Mouse (Mus musculus) embryonic facial prominence, embryonic 15.5 days (tissue): ENCODE results near the gene Pigu. TPM values are rescaled to one million over a fixed set of nuclear protein-coding genes. Genes with fewer than 3 reads are reported as not detected.
A peak's percentile ranks its signal among the peaks of the same experiment; 100 is the strongest.

Experiments
- ATAC-seq: fragments of 200-750 bp; cut with Nextera tagmentation; 2 replicates; pipeline ENCODE4 v1.8.0; 2017; ENCODE audit warnings: low read depth, moderate TSS enrichment; ENCODE audit not compliant: insufficient number of reproducible peaks, low FRiP score, low TSS enrichment
- H3K27ac ChIP-seq: fragments of 300-500 bp; sonication (generic); replicated peaks from 2 replicates; pipeline ENCODE4 v1.5.1; 2015; ENCODE audit warnings: mild to moderate bottlenecking, inconsistent platforms
- H3K27me3 ChIP-seq: fragments of 300-500 bp; sonication (generic); 2 replicates; pipeline ENCODE4 v1.6.1; 2015; ENCODE audit warnings: inconsistent platforms
- H3K36me3 ChIP-seq: fragments of 300-500 bp; sonication (generic); 2 replicates; pipeline ENCODE4 v1.6.1; 2015; ENCODE audit warnings: mild to moderate bottlenecking, inconsistent platforms
- H3K4me1 ChIP-seq: fragments of 300-500 bp; sonication (generic); 2 replicates; pipeline ENCODE4 v1.6.1; 2015; ENCODE audit warnings: inconsistent platforms
- H3K4me2 ChIP-seq: fragments of 300-500 bp; sonication (generic); replicated peaks from 2 replicates; pipeline ENCODE4 v1.6.1; 2015; ENCODE audit warnings: mild to moderate bottlenecking, inconsistent platforms
- H3K4me3 ChIP-seq: fragments of 300-500 bp; sonication (generic); replicated peaks from 2 replicates; pipeline ENCODE4 v1.5.1; 2015; ENCODE audit warnings: mild to moderate bottlenecking, inconsistent platforms
- H3K9ac ChIP-seq: fragments of 300-500 bp; sonication (generic); 2 replicates; pipeline ENCODE4 v1.6.1; 2015; ENCODE audit warnings: inconsistent platforms
- H3K9me3 ChIP-seq: fragments of 300-500 bp; sonication (generic); replicated peaks from 2 replicates; pipeline ENCODE4 v1.6.1; 2016; ENCODE audit warnings: inconsistent platforms
- WGBS: fragments of 180-500 bp; shearing (Covaris S2); methylation state at CpG from one replicate; pipeline ENCODE4 v1.1.7; 2015; 5-methylcytosine and 5-hydroxymethylcytosine counted together
- polyA plus RNA-seq: library from polyadenylated mRNA; unstranded; fragments of >200 nt; fragmentation: Nextera tagmentation; extraction: Ambion mirVana; gene quantifications from 2 replicates; pipeline ENCODE4 v1.2.1, GENCODE M21; 2015

The Pigu gene
- polyA plus RNA-seq, 1 experiment from 2014 or later, result 44.9 TPM

DNA sequence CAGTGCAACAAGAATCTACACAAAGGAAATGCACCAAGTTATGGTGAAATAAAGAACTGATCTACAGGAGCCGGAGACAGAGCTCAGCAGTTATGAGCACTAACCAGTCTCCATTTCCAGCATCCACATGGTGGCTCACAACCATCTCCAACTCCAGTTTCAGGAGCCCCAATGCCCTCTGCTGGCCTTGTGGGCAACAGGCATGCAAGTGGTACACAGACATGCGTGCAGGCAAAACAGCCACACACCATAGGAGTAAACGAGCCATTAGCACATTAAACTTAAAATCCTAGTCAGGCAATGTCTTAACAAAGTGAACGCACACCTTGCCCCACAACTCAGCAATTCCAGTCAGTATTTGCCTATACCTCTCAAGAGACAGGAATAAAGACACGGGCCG lies 85.3 kb downstream of the Pigu start:
- Histone ChIP-seq H3K9ac (no peak overlapping the region), H3K36me3 (no peaks in the 10 kb centered on the region), H3K9me3 (no peaks in the 10 kb centered on the region), H3K4me2 (no peak overlapping the region), H3K27me3 (no peaks in the 10 kb centered on the region), H3K4me1 (peaks cover 9% of the 10 kb centered on the region), H3K4me3 (no peak overlapping the region), H3K27ac (no peak overlapping the region)
- 74% methylated on average over 6 of the region's 6 CpGs for WGBS
- ATAC-seq, result no peak

- H3K27ac ChIP-seq, result no peak overlapping the region
- no peak overlapping the region for H3K4me3 ChIP-seq
- no peaks in the 10 kb centered on the region for H3K4me1 ChIP-seq
- no peak overlapping the region for H3K4me2 ChIP-seq
- H3K9me3 ChIP-seq, result no peaks in the 10 kb centered on the region
- no peaks in the 10 kb centered on the region for H3K36me3 ChIP-seq
- no peak overlapping the region for H3K9ac ChIP-seq
- H3K27me3 ChIP-seq, result no peaks in the 10 kb centered on the region
- ATAC-seq, result no peak
- 83% methylated on average over 5 of the region's 5 CpGs for WGBS
These were observed 90.3 kb downstream of the Pigu start for GRCm38 (mm10) chr2:155266896-155267295.

DNA sequence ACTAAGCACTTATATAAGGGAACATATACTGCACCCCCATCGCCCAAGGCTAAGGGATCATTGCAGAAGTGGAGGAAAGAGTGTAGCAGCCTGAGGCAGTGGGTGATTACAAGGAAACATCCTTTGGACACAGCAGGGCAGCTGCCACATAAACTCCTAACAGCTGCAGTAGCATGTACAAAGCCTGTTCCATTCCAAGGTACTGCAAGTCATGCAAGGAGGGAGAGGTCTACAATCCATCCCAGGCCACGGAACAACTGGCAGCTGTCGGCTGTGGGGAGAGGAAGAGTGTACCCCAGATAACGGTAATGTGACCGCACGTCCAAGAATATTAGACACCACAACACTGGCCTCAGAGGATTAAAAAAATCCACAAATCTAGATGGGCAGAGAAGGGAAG lies 91.7 kb downstream of the Pigu start:
- Histone ChIP-seq H3K4me2 (no peak overlapping the region), H3K27ac (no peak overlapping the region), H3K27me3 (no peaks in the 10 kb centered on the region), H3K4me1 (no peaks in the 10 kb centered on the region), H3K36me3 (no peaks in the 10 kb centered on the region), H3K9ac (no peak overlapping the region), H3K9me3 (no peaks in the 10 kb centered on the region), H3K4me3 (no peak overlapping the region)
- WGBS, result 74% methylated on average over 6 of the region's 6 CpGs
- ATAC-seq, result no peak

DNA sequence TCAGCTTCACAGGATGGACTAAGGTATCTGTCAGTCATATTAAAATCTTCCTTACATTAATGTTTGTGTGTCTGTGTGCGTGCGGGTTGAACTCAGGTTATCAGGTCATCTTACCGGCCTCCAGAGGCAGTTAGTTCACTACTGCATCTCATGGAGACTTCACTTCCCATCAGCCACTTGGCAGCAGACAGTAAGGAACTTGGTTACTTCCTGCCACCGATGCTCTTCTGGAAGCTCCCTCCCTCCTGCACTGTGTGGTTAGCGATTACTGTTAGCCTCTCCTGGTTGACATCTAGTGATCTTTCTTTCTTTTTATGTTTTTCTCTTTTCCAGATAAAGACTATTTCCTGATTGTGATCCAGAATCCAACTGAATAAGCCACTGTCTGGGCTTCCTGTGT lies 107.6 kb downstream of the Pigu start:
- Histone ChIP-seq H3K9me3 (no peaks in the 10 kb centered on the region), H3K9ac (no peak overlapping the region), H3K27me3 (no peaks in the 10 kb centered on the region), H3K4me2 (no peak overlapping the region), H3K27ac (no peak overlapping the region), H3K4me3 (no peak overlapping the region), H3K4me1 (no peaks in the 10 kb centered on the region), H3K36me3 (peaks cover 72% of the 10 kb centered on the region)
- WGBS, result 92% methylated on average over 5 of the region's 5 CpGs
- ATAC-seq, result no peak

GRCm38 (mm10) chr2:155248718-155249117 lies 108.5 kb downstream of the Pigu start:
- Histone ChIP-seq H3K4me1 (no peaks in the 10 kb centered on the region), H3K9me3 (no peaks in the 10 kb centered on the region), H3K36me3 (peaks cover 80% of the 10 kb centered on the region), H3K4me2 (no peak overlapping the region), H3K9ac (no peak overlapping the region), H3K4me3 (no peak overlapping the region), H3K27me3 (no peaks in the 10 kb centered on the region), H3K27ac (no peak overlapping the region)
- 85% methylated on average over 2 of the region's 2 CpGs for WGBS
- no peak for ATAC-seq

DNA sequence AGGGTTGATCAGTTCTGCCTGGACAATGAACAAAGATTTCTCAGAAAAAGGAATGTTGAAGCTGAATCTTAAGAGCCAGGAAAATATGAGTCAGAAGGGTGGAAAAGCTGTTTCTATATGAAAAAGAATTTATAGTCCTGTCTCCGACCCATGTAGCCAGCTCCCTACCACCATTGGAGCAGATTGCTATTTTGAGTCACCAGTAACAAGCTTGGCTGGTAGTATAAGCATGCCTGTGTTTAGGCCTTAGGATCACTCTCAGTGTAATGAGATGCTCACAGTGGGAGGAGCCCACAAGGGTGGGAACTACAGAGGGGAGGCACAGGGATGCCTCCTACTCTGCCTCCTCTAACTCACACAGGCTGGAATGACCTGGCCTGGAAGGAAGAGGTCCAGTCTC lies 109.0 kb downstream of the Pigu start:
- 79% methylated on average over 1 of the region's 1 CpGs for WGBS
- H3K36me3 ChIP-seq, result peaks cover 85% of the 10 kb centered on the region
- no peaks in the 10 kb centered on the region for H3K27me3 ChIP-seq
- H3K9me3 ChIP-seq, result no peaks in the 10 kb centered on the region
- H3K9ac ChIP-seq, result no peak overlapping the region
- H3K4me3 ChIP-seq, result no peak overlapping the region
- peak; percentile 47; the same call in 1 of the 2 replicates for ATAC-seq
- H3K4me1 ChIP-seq, result no peaks in the 10 kb centered on the region
- no peak overlapping the region for H3K27ac ChIP-seq
- no peak overlapping the region for H3K4me2 ChIP-seq

DNA sequence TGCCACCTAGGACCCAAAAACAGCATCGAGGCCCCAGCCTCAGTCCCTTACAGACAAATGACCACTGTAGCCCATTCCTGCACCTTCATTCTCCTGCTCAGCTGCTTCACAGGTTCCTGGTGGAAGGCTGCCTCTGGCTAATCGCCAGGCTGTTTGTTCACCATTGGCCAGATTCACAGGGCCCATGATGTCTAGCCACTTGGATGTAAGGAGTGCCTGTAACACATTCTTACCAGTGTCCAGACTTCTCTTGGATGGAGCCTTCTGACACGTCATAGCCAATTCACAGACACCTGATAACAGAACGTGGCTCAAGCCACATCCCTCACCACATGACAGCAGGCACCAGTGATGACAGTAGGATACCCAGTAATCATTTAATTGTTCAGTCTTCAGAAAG lies 111.0 kb downstream of the Pigu start:
- peaks cover 91% of the 10 kb centered on the region for H3K36me3 ChIP-seq
- no peak for ATAC-seq

DNA sequence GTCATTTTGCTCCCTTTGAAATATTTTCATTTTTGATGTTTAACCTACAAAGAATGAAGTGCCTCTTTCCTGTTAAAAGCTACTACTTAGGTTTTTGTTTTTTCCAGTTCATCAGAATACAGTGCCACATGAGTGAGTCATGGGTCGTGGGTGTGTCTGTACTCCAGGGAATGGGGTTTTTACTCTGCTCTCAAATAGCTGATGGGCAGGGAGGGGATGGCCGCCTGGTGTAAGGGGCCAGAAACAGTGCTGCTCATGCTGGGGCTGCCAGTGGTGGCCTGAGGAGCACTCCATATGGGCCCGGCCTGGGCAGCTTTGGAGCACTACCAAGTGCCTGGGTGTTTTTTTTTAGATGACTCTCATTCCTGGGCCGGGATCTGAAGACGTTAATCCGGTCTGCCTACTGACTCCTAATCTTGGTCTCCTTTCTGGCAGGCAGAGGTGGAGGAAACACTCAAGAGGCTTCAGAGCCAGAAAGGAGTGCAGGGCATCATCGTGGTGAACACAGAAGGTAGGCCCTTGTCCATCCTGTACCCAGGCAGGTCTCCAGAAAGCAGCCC lies 114.9 kb downstream of the Pigu start:
- H3K9ac ChIP-seq, result no peak overlapping the region
- no peak for ATAC-seq
- H3K27ac ChIP-seq, result no peak overlapping the region
- H3K9me3 ChIP-seq, result no peaks in the 10 kb centered on the region
- H3K4me2 ChIP-seq, result no peak overlapping the region
- H3K4me3 ChIP-seq, result no peak overlapping the region
- 73% methylated on average over 7 of the region's 7 CpGs for WGBS
- H3K36me3 ChIP-seq, result peaks cover 58% of the 10 kb centered on the region
- peaks cover 9% of the 10 kb centered on the region for H3K4me1 ChIP-seq
- H3K27me3 ChIP-seq, result no peaks in the 10 kb centered on the region

More for the DNA sequence above, 111.0 kb downstream of the Pigu start:
- Histone ChIP-seq H3K27me3 (no peaks in the 10 kb centered on the region), H3K4me3 (no peak overlapping the region), H3K9me3 (no peaks in the 10 kb centered on the region), H3K4me1 (no peaks in the 10 kb centered on the region), H3K4me2 (no peak overlapping the region), H3K27ac (no peak overlapping the region), H3K9ac (no peak overlapping the region)
- 94% methylated on average over 4 of the region's 4 CpGs for WGBS

DNA sequence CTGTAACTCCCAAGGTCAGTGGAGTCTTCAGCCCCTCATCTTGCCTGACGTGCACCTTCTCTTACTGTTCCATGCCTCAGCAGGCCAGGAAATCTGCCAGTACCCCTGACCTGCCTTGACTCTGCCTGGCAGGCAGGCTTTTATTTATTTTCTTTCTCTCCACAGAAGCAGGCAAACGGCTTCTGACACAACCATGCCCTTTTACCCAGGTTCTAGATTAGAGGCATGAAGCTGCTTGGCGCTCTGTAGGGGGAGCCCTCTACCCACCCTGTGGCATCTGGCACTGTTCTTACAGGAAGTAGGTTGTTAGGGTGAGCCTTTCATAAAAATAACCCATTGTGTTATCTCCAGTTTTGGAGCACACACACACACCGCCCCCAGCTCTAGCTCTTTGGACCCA lies 116.3 kb downstream of the Pigu start:
- H3K36me3 ChIP-seq, result peaks cover 45% of the 10 kb centered on the region
- no peaks in the 10 kb centered on the region for H3K9me3 ChIP-seq
- ATAC-seq, result no peak
- no peak overlapping the region for H3K4me3 ChIP-seq
- H3K4me1 ChIP-seq, result peaks cover 11% of the 10 kb centered on the region
- no peak overlapping the region for H3K27ac ChIP-seq
- no peaks in the 10 kb centered on the region for H3K27me3 ChIP-seq
- H3K9ac ChIP-seq, result no peak overlapping the region
- 83% methylated on average over 4 of the region's 4 CpGs for WGBS
- no peak overlapping the region for H3K4me2 ChIP-seq

DNA sequence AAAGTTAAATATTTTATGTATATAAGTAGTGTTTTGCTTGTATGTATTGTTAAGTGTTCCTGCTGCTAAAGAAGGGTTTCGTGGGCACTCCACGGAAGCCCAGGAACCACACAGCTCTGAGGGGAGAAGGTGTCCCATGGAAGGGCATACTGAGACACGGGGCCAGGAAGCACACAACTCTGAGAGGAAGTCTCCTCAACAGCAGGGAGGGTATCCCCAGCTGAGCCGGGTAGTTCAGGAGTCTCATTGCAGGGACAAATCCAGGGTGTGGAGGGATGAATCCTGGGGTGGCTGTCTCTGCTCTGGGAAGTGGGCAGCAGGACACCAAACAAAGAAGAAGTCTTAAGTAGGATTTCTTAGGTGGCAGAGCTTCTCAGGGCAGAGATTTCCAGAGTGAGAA lies 120.0 kb downstream of the Pigu start:
- Histone ChIP-seq H3K36me3 (peaks cover 9% of the 10 kb centered on the region; the same call in 1 of the 2 replicates), H3K4me1 (peaks cover 15% of the 10 kb centered on the region), H3K27ac (peak overlapping the region; percentile 94; the same call in 1 of the 2 replicates), H3K4me3 (peak overlapping the region; percentile 88), H3K9me3 (no peaks in the 10 kb centered on the region), H3K27me3 (no peaks in the 10 kb centered on the region), H3K9ac (peak overlapping the region; percentile 89), H3K4me2 (peak overlapping the region; percentile 71)
- 17% methylated on average over 4 of the region's 4 CpGs for WGBS
- ATAC-seq, result no peak

DNA sequence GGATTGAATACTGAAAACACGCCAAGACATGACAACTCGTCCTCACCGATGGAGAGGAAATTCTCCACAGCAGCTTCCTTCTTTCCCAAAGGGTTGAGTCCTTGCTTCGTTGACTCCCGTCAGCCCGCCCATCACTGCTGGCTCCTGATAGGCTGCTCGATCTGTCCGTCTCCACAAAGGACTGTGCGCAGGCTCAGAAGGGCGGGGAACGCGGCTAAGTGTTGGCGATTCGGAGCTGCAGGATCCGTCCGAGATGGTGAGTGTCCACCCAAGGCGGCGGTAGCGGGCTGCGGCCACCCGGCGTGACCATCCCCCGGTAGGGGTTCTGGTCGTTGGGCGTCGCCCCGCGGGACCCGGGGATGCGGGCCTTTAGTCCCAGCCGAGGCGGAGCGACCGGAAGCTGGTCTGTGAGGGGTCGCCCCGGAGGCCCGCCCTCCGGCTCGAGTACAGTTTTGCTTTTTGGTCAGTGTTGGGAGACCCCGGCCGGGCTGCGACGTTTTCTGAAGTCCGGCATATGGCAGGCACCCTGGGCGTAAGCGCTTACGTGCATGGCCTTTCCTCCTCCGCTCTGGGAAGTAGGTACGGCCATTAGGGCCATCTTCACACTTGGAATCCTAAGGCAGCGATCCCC lies 120.8 kb downstream of the Pigu start, which contains the start of gene Dynlrb1:
Gene Dynlrb1, plus strand, starts transcription at position 172 of the 631 bp plus-strand sequence.
- Histone ChIP-seq H3K9me3 (no peaks in the 10 kb centered on the region), H3K27me3 (no peaks in the 10 kb centered on the region), H3K4me1 (peaks cover 15% of the 10 kb centered on the region), H3K4me2 (peak within 1 kb of the TSS; percentile 71), H3K27ac (peak within 1 kb of the TSS; percentile 94), H3K36me3 (peaks cover 8% of the 10 kb centered on the region; the same call in 1 of the 2 replicates), H3K9ac (peak within 1 kb of the TSS; percentile 89), H3K4me3 (peak within 1 kb of the TSS; percentile 88)
- peak; percentile 99 for ATAC-seq
- under 1% methylated on average over 50 of the region's 50 CpGs for WGBS
